Mouse (Mus musculus) urinary bladder, postnatal 36 days (tissue): ENCODE data around the gene Alad.

Source experiments
- DNase-seq, 2 experiments: peaks; one replicate each; pipeline ENCODE4 v3.0.0; 2022; ENCODE audit warnings: low spot score in 2 of 2, mixed read lengths in 1 of 2

The Alad gene

GRCm38 (mm10) chr4:62517538-62518415 lies 1.9 kb downstream of the Alad start:
- DNase-seq: no peak

- no peak for DNase-seq
Measured at GRCm38 (mm10) chr4:62517046-62517445, 2.7 kb downstream of the Alad start.

- DNase-seq: no peak
Measured at GRCm38 (mm10) chr4:62516579-62516978, 3.1 kb downstream of the Alad start.

- no peak for DNase-seq
Measured at GRCm38 (mm10) chr4:62516079-62516478, 3.6 kb downstream of the Alad start.

- DNase-seq: no peak
Measured at GRCm38 (mm10) chr4:62515490-62515889, 4.2 kb downstream of the Alad start.

GRCm38 (mm10) chr4:62514995-62515394 lies 4.7 kb downstream of the Alad start:
- DNase-seq: no peak

- DNase-seq: no peak
Measured at GRCm38 (mm10) chr4:62513998-62514506, 5.7 kb downstream of the Alad start.

GRCm38 (mm10) chr4:62509946-62510345 lies 9.8 kb downstream of the Alad start:
- DNase-seq: no peak

- DNase-seq: no peak
Measured at GRCm38 (mm10) chr4:62508839-62509238, 10.9 kb downstream of the Alad start.

- no peak for DNase-seq
Measured at GRCm38 (mm10) chr4:62506798-62507197, 12.9 kb downstream of the Alad start.

- no peak for DNase-seq
Measured at GRCm38 (mm10) chr4:62505991-62506390, 13.7 kb downstream of the Alad start.

- no peak for DNase-seq
Measured at GRCm38 (mm10) chr4:62503374-62503970, 16.2 kb downstream of the Alad start, which contains the start of gene Hdhd3. TSS of gene Hdhd3 (minus strand) at chr4:62503467.

GRCm38 (mm10) chr4:62502969-62503368 lies 16.7 kb downstream of the Alad start:
- DNase-seq: no peak

- peak; percentile 84 to 92 for DNase-seq
Measured at GRCm38 (mm10) chr4:62501964-62502732, 17.6 kb downstream of the Alad start.

GRCm38 (mm10) chr4:62501534-62501933 lies 18.2 kb downstream of the Alad start:
- DNase-seq: no peak

- DNase-seq: no peak
Measured at GRCm38 (mm10) chr4:62500799-62501198, 18.9 kb downstream of the Alad start.

- DNase-seq: peak in 1 of 2 experiments; percentile 72
Measured at GRCm38 (mm10) chr4:62496815-62497214, 22.9 kb downstream of the Alad start.

- no peak for DNase-seq
Measured at GRCm38 (mm10) chr4:62495946-62496345, 23.8 kb downstream of the Alad start.

- no peak for DNase-seq
Measured at GRCm38 (mm10) chr4:62494230-62494629, 25.5 kb downstream of the Alad start.

- no peak for DNase-seq
Measured at GRCm38 (mm10) chr4:62492682-62493081, 27.0 kb downstream of the Alad start.

- DNase-seq: no peak
Measured at GRCm38 (mm10) chr4:62487914-62488313, 31.8 kb downstream of the Alad start.

- DNase-seq: no peak
Measured at GRCm38 (mm10) chr4:62487172-62487571, 32.5 kb downstream of the Alad start.
